Mouse (Mus musculus): Measurements from ENCODE around the gene Fyn.

The Fyn gene

DNA sequence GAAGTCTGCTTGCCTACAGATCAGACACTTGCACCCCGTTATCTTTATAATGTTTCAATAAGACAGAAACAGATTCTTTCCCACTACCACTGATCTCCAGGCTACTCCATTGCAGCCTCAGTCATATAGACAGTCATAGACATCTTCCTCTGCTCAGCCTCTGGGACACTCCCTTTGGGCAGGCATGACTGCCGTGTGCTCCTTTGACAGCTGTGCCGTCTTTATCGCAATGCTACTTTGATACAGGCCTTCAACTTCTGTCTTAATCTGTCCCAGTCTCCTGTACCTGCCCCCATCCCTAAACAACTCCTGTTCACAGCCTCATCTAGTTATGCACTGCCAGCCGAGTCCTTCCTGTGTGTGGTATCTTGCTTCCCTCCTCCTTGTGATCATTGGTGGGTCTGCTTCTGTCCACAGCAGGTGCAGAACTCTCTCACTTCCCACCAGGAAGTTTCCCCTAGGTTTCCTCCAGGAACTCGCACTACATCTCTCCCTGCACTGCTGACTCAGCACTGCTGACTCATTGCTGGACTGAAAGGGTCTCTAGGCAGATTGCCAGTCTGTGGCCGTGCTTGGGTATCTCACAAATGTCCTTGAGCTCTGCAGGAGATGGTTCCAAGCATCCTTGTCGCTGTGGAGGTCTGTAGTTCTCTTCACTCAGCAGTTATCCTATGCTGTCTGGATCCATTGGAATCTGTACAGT is 43.4 kb downstream of the Fyn start:
- no peak for DNase-seq (ENCODE audit: low spot score in 2 of 2)

DNA sequence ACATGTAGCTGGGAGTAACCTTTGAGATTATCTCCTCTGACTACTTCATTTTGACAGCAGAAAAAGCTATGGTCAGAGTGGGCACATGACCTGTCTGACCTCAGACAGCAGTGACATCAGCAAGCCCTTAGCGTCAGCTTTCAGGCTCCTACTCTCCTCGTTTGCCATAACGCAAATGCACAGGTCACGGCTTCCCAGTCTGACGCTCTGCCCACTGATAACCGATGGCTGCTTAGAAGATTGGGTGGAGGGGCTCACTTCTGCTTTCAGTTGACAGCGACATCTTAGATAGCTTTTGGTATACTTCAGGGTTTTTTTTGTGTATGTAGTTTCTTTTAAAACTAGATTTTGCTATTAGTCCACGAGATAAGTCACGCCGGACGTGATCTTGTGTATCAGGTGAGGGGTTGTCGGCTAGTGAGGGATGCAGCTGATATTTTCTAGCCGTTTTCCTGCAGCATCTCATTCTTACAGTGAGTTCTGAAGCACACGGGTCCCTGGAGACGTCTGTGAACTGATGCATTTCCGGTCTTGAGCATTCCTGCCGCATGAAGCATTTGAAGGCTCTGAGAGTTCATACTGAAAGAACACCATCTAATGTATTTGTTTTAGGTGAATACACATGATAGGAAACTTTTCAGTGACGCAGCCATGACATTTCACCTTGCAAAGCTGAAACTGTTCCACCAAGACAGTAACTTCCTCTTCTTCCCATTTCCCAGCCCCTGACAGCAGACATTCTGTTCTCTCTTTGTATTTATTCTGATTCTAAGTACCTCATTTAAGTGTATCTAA is 44.4 kb downstream of the Fyn start:
- no peak for DNase-seq (ENCODE audit: low spot score in 2 of 2)

DNA sequence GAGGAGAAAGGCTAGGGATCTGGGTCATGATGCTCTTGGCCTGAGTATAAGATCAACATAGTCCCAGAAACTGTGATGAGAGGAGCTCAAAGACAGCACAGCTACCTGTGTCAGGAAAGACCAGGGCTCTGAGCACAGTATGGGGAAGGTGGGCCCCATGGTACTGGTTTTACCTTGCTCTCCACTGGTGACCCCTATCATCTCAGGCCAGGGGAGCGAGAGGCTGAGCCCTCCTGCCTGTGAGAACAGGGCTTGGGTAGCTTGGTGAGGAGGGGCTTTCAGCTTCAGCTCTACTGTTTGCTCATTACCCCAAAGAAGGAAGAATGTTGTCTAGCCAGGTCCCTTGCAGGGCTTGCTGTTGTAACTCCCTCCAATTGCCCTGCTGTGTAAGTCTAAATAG is 45.4 kb downstream of the Fyn start:
- DNase-seq (ENCODE audit: low spot score in 2 of 2): no peak

DNA sequence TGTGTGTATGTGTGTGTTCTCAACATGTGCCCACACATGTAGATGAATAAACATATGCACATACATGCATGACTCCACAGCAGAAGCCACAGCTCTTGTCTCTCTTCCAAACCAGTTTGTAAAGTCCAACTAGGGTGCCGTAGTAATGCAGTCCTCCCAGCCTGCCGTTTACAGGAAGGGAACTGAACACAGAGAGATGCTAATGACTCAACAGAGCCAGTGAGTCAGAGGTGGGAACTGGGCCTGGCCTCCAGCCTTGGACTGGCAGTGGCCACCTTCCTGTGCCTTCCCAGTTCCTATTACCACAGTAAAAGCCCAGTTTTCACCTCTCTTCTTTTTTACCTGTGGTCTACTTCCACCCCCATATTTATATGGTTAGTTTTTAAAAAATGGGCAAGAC is 46.9 kb downstream of the Fyn start:
- DNase-seq (ENCODE audit: low spot score in 2 of 2): no peak

DNA sequence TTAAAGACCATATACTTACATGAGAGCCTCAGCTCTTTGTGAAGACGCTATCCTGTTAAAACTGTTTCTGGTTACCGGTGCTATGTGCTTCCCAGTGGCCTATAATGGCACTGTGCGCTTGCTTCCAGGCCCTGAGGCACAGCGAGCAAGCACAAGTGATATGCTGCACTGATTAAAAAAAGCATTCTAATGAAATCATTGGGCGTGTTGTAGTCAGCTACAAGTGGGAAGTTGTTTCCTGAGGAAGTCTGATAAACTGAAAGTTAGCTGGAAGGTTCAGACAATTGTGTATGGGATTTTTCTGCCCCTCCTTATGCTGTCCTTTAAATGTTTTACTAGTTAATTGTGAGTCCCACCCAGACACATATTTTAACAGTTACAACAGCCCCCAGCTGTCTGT is 49.0 kb downstream of the Fyn start:
- no peak for DNase-seq (ENCODE audit: low spot score in 2 of 2)

DNA sequence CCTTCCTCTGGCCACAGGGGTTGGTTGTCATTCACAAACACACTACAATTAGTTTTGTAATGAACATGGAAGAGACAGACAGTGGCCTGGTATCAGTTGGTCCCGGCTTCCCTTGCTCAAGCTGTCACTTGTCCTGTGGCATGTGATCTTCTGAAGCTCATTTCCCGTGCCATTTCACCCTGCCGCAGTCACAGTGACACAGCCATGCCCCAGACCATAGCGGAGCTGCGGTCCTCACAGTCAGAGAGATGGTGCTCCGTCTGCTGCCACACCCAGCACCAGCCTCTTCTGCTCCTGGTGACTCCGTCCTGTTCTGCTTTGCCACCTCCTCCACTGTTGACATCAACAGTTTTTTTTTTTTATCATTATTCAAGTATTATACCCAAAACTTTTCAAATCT is 49.7 kb downstream of the Fyn start:
- no peak for DNase-seq (ENCODE audit: low spot score in 2 of 2)

DNA sequence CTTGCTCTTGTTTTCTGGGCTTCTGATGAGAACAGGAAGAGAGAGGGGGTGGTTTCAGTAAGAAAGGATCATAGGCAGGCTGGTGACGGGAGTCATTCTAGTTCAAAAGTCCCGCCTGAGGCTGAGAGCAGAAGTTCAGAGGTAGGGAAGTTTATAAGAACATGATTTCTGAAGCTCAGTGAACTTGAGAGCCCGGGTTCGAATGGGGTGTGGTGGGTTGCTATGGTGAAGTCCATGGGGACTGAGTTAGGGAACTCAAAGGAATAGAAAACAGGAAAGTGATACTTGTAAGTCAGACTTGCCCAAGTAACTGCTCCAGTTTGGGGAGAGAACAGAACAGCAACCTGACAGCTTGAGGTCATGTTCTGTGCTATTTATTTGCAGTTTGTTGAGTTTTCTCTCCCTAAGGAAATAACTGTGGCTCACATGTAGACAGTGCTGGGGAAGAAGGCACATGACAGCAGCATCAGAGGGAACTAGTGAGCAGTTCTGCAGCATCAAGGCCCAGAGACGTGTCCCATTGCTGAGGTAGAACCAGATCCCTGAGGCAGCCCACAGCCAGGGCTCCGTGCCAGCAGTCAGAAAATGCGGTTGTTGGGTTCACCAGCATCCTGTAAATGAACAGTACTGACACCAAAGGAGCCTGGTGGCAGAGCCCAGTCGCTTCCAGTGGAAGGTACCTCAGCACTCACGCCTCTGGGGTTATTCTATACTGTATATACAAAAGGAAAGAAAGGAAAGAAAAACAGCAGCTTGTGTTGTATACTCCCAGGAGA is 52.4 kb downstream of the Fyn start:
- no peak for DNase-seq (ENCODE audit: low spot score in 2 of 2)

DNA sequence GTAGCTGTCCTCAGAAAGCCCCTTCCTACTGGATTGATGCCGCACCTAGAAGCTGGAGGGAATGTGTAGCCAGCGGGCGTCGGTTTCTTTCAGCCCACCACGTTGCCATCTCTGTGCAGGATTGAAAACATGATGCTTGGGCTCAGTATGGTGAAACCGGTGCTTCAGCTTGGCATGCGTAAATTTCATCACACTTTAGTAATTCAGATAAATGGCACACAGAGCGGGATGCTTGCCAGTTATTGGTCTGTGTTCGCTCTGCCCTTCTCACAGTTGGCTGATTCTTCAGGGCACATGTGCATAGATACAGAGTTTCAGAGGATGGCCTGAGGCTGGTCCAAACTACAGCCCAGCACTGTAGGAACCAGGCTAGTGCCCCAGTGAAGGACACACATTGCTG is 53.1 kb downstream of the Fyn start:
- no peak for DNase-seq (ENCODE audit: low spot score in 2 of 2)

DNA sequence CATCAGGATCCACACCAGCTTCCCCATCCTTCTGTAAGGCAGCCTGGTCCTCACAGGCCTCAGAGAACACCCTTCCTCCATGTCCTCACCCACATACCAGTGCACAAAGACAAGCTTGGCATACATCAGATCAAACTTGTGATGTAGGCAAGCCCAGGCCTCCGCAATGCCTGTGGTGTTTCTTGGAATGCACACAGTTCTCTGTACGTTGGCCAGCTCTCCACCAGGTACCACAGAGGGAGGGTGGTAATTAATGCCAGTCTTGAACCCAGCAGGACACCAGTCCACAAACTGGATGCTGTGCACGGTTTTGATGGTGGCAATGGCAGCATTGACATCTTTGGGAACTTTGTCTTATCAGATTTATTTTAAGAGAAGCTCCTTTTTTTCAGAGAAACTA is 56.0 kb downstream of the Fyn start:
- no peak for DNase-seq (ENCODE audit: low spot score in 2 of 2)

DNA sequence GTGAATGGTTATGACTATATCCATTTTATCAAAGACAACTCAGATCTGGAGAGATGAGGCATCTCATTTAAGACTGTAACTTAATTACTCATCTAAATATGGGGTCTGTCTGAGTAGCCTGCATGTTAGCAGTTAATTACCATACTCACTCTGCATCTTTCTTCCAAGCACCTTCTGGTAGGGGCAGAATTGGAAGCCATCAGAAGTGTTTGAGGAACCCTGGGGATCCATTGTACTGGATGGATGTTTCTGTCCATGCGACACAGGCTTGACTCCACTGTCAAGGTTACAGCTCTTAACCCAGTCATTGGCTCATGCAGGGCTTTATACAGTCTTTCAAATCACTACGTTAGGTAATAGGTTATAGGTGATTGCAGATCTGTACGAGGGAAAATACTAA is 57.4 kb downstream of the Fyn start:
- no peak for DNase-seq (ENCODE audit: low spot score in 2 of 2)

DNA sequence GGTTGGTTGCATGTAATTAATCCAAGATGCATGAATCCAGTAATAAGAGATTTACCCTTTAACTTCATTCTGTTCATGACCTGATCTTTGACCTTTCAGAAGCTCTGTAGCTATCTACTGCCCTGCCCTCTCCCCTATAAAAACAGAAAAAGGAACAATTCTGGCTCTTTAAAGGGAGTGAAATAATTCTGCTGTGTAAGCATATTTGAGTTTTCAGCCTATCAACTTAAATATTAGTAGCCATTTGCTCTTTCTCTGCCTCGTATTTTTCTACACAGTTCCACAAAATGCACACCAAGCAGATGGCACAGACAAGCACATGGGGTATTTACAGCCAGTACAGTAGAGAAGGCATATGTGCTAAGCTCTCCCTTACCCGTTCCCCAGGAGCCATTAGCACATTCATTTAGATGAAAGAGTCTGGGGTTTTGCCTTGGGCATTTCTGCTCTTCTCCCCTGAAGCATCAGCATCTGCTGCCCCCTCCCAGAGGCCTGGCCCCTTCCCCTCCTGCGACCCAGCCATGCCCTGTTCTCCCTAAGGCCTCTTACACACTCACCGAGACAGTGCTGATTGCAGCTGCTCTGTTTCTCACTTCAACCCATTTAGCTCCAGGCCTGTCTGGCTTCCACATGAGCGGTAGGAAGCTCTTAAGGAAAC is 58.3 kb downstream of the Fyn start:
- no peak for DNase-seq (ENCODE audit: low spot score in 2 of 2)

DNA sequence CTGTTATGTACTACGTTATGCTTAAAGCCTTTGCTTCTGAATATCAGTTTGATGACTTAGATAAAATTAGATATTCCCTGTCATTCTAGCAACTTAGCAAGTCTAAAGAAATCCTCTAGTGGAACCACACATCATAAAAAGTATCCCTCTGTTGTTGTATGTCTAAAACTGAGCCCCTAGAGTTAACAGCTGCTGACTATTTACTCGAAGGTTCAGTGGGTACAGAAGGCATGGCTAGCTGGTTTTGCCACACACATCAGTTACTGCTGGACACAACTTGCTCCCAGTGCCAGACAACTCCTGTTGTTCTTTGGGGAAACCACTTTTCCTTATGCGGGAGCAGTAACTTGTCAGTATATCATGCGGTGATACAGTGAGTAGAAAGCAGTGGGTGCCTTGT is 61.0 kb downstream of the Fyn start:
- no peak for DNase-seq (ENCODE audit: low spot score in 2 of 2)

DNA sequence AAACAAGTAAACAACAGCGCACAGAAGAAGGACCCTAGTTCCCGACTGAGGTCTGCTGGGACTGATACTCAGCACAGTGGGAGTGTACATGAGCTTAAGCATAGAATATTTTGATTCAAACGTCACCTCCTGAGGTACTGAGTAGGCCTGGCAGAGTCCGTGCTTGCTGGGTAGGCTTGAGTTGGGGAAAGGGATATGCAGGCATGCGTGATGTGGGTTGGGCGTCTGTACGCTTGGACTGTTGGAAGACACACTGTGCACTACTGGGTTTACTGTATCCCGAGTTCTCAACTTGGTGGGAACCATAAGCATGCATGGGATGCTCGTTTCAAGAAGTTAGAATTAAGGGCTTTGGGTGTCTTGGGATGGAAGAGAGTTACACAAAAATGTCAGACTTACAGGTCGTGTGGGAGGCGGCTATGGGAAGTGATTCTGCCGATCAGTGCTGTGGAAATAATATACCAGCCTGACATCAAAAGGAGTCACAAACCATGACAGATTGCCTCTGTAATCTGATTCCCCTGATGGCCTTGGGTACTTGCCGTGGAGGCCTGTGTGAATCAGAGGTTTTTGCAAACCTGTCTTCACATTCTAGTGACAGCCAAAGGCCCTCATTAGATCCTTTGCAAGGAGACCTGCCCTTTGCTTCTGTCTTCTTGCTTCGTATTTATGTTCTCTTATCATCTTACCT is 61.6 kb downstream of the Fyn start:
- no peak for DNase-seq (ENCODE audit: low spot score in 2 of 2)

DNA sequence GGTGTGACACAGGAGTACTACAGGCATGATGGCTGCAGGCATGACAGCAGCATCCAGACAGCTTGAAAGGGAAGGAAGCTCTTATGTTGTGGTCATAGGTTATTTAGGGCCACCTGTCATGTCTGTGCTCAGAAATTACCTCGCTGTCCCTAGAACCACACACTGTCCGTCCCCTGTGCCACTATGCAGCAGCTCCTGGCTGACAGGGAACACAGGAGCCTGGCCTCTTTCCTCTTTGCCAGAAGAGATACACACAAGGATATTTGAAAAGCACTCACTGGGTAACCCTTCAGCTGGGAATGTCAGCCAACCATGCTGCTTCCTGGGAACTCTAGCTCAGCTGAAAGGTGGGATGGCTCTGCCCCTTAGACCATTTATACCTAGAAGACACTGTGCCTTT is 62.6 kb downstream of the Fyn start:
- DNase-seq (ENCODE audit: low spot score in 2 of 2): no peak

DNA sequence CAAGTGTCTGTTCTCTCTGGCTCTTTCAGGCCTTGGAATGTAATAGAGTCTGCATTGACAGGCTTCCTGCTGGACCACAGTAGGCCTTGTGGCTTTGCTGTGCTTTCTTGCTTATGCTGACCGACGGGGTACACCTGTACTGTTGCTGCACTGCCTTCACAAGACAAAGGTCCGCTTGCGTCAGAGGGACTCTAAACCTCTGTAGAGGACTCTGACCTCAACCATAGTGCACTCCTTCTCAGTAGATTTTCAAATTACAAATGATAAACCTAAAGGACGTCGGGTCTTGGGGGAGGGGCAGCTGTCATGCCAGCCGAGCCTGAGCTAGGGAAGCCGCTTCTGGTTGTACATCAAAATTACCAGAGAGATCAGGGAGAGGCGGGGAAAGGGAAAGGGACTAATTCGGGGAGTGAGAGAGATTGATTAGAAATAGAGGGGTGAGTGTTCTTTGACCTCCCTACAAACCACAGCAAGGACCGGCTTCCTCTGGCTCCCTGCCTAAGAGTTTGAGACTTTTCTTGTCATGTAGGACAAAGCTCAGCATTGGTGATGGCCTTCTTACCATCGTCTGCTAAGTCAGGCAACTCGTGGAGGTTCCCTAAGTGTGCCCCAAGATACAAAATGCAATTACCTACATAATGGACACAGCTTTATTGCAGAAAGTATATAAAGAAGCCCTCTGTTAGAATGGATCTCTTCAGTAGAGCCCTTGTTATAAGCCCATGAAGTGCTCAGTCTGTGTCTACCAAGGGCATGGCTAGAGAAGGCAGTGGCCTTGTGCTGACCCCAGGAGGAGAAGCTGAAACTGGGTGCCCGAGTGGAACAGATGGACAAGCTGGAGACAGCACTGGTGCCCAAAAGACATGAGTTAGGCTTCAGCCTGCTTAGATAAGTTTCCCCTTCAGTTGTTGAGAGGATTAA is 64.3 kb downstream of the Fyn start:
- no peak for DNase-seq (ENCODE audit: low spot score in 2 of 2)

DNA sequence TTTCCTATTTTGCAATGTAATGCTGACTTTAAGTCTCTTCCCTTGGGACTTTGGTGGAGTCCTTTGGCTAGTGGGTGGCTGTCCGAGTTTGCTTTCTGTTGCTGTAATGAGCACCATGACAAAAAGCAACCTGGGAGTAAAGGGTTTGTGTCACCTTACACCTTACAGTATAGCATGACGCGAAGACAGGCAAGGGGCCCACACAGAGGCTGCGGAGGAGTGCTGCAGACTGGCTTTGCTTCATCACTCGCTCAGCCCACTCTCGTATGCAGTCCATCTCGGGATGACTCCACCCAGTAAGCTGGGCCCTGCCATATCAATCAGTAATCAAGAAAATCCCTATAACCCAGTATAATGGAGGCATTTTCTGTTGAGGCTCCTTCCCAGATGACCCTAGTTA is 65.2 kb downstream of the Fyn start:
- no peak for DNase-seq (ENCODE audit: low spot score in 2 of 2)

DNA sequence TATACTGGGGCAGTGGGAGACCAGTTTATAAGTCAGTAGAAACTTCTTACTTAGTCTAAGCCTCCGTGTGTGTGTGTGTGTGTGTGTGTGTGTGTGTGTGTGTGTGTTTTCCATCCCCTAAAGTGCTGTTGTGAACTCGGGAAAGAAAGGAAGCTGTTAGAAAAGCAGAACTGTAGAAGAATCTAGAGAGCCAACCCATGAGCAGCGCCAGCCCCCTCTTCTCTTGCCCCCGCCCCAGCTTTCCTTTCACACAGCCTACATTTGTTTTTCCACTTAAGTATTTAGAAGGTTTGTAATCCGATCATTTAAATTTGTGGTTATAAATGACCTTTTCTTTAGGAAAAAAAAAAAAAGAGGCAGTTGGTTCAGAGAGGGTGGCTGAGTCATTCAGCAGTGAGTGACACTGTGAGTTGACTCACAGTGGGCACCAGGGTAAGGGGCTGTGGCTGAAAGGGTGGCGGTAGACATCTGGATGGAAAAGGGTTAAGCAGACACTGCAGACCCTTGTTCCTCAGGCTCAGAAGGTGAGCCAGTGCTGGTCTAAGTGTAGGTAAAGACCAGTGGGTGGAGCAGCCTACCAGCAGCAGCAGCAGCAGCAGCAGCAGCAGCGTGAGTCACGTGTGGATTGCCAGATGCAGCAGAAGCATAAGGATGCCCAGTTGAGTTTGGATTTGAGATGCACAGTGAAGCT is 66.2 kb downstream of the Fyn start:
- DNase-seq (ENCODE audit: low spot score in 2 of 2): no peak

DNA sequence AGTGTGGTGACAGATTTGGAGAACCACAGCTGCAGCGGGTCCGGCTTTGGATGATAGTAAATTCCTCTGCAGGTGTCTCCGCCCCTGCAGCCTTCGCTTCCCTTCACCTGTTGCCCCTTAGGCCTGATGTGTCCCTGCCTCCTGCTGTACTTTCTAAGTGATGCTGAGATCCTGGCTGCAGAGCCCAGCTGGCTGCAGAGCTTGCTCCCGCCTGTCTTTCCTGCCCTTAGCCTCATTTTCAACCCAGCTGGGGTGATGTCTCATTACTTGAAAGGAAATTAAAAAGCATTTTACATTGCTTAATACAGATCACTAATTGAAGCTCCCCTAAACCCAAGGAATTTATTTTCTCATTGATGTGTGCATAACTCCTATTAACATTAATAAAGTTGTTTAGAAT is 70.2 kb downstream of the Fyn start:
- DNase-seq (ENCODE audit: low spot score in 2 of 2): no peak

DNA sequence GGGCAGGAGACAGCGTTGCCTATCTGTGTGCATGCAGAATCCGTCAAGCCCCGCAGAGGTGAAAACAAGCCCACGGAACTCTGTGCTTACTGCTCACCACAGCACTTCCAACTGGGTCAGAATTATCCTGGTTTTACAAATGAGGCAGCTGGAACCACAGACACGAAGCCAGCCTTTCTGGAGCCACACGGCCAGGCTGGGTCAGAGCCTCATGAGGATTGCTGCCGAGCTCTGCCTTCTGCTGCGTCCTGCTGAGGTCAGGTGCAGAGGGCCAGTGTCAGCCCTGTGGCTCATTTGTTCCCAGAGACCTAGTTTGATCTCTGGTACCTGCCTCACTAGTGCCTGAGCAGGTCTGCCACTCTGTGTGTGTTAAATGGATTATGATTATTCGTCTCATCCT is 71.9 kb downstream of the Fyn start:
- no peak for DNase-seq (ENCODE audit: low spot score in 2 of 2)

DNA sequence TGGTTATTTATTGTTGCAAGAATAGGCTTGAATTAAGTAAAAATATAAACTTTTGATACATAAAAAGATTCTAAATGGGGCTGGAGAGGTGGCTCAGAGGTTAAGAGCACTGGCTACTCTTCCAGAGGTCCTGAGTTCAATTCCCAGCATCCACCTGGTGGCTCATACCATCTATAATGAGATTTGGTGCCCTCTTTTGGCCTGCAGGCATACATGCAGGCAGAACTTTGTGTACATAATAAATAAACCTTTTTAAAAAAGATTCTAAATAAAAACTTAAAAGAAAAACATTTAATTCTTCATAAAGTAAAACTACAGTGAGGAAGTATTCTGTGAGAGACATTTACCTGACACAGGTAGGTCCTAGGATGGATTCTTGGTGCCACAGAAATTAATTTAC is 73.0 kb downstream of the Fyn start:
- DNase-seq (ENCODE audit: low spot score in 2 of 2): no peak
